In the genomic region with DNA sequence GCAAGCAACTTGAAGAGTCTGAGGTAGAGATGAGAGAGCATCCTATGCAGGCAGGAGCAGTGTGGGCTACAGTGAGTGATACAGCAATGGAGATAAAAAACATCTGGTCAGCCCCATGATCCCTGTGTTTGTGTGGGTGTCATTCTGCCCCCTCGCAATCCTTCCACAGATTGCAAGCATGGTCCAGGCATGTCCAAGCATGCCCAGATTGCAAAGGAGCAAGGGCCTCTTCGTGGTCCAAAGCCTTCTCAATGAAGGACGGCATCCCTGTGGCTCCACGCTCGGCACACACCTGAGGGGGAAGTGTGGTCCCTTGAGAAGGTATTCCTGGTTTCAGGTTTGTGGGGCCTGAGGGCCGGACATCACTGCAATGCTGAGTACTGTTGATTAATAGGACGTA, we compare ENCODE assay signal across 23 mouse cellular contexts.
DNase-seq lines count a peak whose midpoint lies in the region; ATAC-seq and TF ChIP-seq lines count a peak whose summit lies in the region.
"Had no signal": no experiment of that assay in that cellular context is flagged by ENCODE, and none has a peak within 500 bp of the region (broad histone marks: within the 10 kb centered on the region; RNA-seq: fewer than 3 reads in every experiment).

No protein-coding gene starts in this region.

- in situ Hi-C loops in ES-E14 (cut with MboI; ENCODE audit: low sequenced_read_pairs in 2 of 2, unreplicated experiment in 2 of 2), result no loop called here

- TF ChIP-seq CTCF in ES-Bruce4 (IDR thresholded peaks at IDR 0.05; ENCODE audit: low read depth, low read length), result no peak

- no peak for TF ChIP-seq POLR2A in ES-Bruce4 (IDR thresholded peaks at IDR 0.05; ENCODE audit: insufficient read depth, low read length)

- H3K4me1 ChIP-seq in hindbrain, embryonic 10.5 days (replicated peaks), result peaks cover 22% of the 10 kb centered on the region
- H3K4me1 ChIP-seq in hindbrain, embryonic 13.5 days (replicated peaks), result peaks cover 5% of the 10 kb centered on the region; the same call in 1 of the 2 replicates
- peaks cover 2% of the 10 kb centered on the region for H3K4me1 ChIP-seq in ES-Bruce4 (ENCODE audit: control insufficient read depth, insufficient read depth, low read length)
- H3K4me1 ChIP-seq in ES-E14 (ENCODE audit: control insufficient read depth in 2 of 2, insufficient read depth in 2 of 2, low read length in 2 of 2, poor library complexity in 1 of 2), result peaks cover 2 to 16% of the 10 kb centered on the region in 2 experiments; a peak in 3 of 4 replicates
- H3K4me1 ChIP-seq: embryonic facial prominence, embryonic 13.5 days; embryonic facial prominence, embryonic 15.5 days had no signal

- H3K27ac ChIP-seq in hindbrain, embryonic 10.5 days, result peak overlapping the region; percentile 37; the same call in 1 of the 2 replicates
- no peak overlapping the region for H3K27ac ChIP-seq in hindbrain, embryonic 13.5 days
- H3K27ac ChIP-seq in ES-Bruce4 (ENCODE audit: insufficient read depth, low read length) (no peak overlapping the region), ES-E14 (ENCODE audit: insufficient read depth, low read depth, low read length, poor library complexity, severe bottlenecking) (peak overlapping the region; percentile 33; the same call in 1 of the 2 replicates)
- H3K27ac ChIP-seq: embryonic facial prominence, embryonic 13.5 days; embryonic facial prominence, embryonic 15.5 days; forebrain, embryonic 12.5 days had no signal

- no peaks in the 10 kb centered on the region for H3K36me3 ChIP-seq in hindbrain, embryonic 10.5 days
- no peaks in the 10 kb centered on the region for H3K36me3 ChIP-seq in hindbrain, embryonic 13.5 days
- no peaks in the 10 kb centered on the region for H3K36me3 ChIP-seq in ES-Bruce4 (ENCODE audit: control insufficient read depth, insufficient read depth, low read length, poor library complexity, severe bottlenecking)
- H3K36me3 ChIP-seq in ES-E14 (ENCODE audit: control insufficient read depth, insufficient read depth, low read length, poor library complexity, severe bottlenecking), result no peaks in the 10 kb centered on the region
- H3K36me3 ChIP-seq: embryonic facial prominence, embryonic 13.5 days; embryonic facial prominence, embryonic 15.5 days; forebrain, embryonic 12.5 days had no signal

- H3K27me3 ChIP-seq in hindbrain, embryonic 10.5 days (ENCODE audit: insufficient read depth, poor library complexity, severe bottlenecking), result peaks cover 30% of the 10 kb centered on the region
- peaks cover 18% of the 10 kb centered on the region for H3K27me3 ChIP-seq in hindbrain, embryonic 13.5 days
- H3K27me3 ChIP-seq in ES-Bruce4 (ENCODE audit: control insufficient read depth, insufficient read depth, low read length, poor library complexity, severe bottlenecking), result no peaks in the 10 kb centered on the region

- TF ChIP-seq EP300 in ES-Bruce4 (IDR thresholded peaks at IDR 0.05; ENCODE audit: insufficient read depth, low read depth, low read length), result 0 out of 2 replicates have a peak, but pooled peaks have one; percentile 56

- DNase-seq in hindbrain, embryonic 10.5 days (ENCODE audit: low spot score), result no peak
- DNase-seq in ES-E14 (ENCODE audit: low read depth, low spot score), result no peak
- DNase-seq in ZHBTc4 (ENCODE audit: low read depth, low spot score), result peak; percentile 55
- DNase-seq in layer of hippocampus, postnatal 14 days (ENCODE audit: low spot score in 2 of 2), result no peak
- DNase-seq: adrenal gland, adult 2 months; adrenal gland, postnatal 10 days; adrenal gland, postnatal 25 days; cerebellum, adult 11 months; cerebellum, adult 18-20 months; cerebellum, adult 8-10 months; cerebellum, adult 9-11 months; cerebellum, postnatal 14 days; cerebellum, postnatal 36 days; embryo, embryonic 11 days had no signal

- no peak overlapping the region for H3K9ac ChIP-seq in hindbrain, embryonic 13.5 days
- H3K9ac ChIP-seq in ES-Bruce4 (ENCODE audit: low read depth, poor library complexity, severe bottlenecking), result no peak overlapping the region
- H3K9ac ChIP-seq in ES-E14 (ENCODE audit: insufficient read depth, low read depth, low read length, poor library complexity, severe bottlenecking), result no peak overlapping the region
- H3K9ac ChIP-seq: embryonic facial prominence, embryonic 13.5 days; embryonic facial prominence, embryonic 15.5 days; forebrain, embryonic 12.5 days had no signal

- no peak overlapping the region for H3K4me2 ChIP-seq in hindbrain, embryonic 13.5 days
- H3K4me2 ChIP-seq: embryonic facial prominence, embryonic 13.5 days; embryonic facial prominence, embryonic 15.5 days; forebrain, embryonic 12.5 days had no signal

- no peak overlapping the region for H3K4me3 ChIP-seq in hindbrain, embryonic 10.5 days
- no peak overlapping the region for H3K4me3 ChIP-seq in hindbrain, embryonic 13.5 days
- H3K4me3 ChIP-seq in ES-Bruce4 (ENCODE audit: low read depth, low read length), result no peak overlapping the region
- H3K4me3 ChIP-seq in ES-E14 (ENCODE audit: insufficient read depth in 1 of 2, low read depth in 1 of 2, low read length in 2 of 2, poor library complexity in 1 of 2, severe bottlenecking in 1 of 2), result no peak overlapping the region
- H3K4me3 ChIP-seq: embryonic facial prominence, embryonic 13.5 days; embryonic facial prominence, embryonic 15.5 days; erythroblast, embryonic 14.5 days; forebrain, embryonic 12.5 days had no signal

- no peaks in the 10 kb centered on the region for H3K9me3 ChIP-seq in hindbrain, embryonic 10.5 days
- H3K9me3 ChIP-seq in hindbrain, embryonic 13.5 days, result no peaks in the 10 kb centered on the region
- H3K9me3 ChIP-seq in ES-Bruce4 (replicated peaks; ENCODE audit: control insufficient read depth, insufficient read depth, low read length, poor library complexity, severe bottlenecking), result no peaks in the 10 kb centered on the region
- no peaks in the 10 kb centered on the region for H3K9me3 ChIP-seq in ES-E14 (ENCODE audit: control insufficient read depth, insufficient read depth, low read depth, low read length)
- H3K9me3 ChIP-seq: embryonic facial prominence, embryonic 13.5 days; embryonic facial prominence, embryonic 15.5 days; forebrain, embryonic 12.5 days had no signal

- WGBS in hindbrain, embryonic 10.5 days, result 65% methylated on average over 7 of the region's 7 CpGs
- WGBS in hindbrain, embryonic 13.5 days, result 69% methylated on average over 7 of the region's 7 CpGs

- ATAC-seq in hindbrain, embryonic 13.5 days (ENCODE audit: low FRiP score), result no peak
- ATAC-seq in granulocyte monocyte progenitor cell, adult 5-6 weeks (replicated peaks; ENCODE audit: poor library complexity, severe bottlenecking), result no peak
- ATAC-seq: forebrain, embryonic 14.5 days; forebrain, embryonic 16.5 days had no signal

TF ChIP-seq in ES-E14, 5 proteins besides CTCF, POLR2A, EP300 and RAD21:
- TF ChIP-seq ZNF384 (IDR thresholded peaks at IDR 0.05; ENCODE audit: low read depth, low read length) (no peak), HCFC1 (IDR thresholded peaks at IDR 0.05; ENCODE audit: borderline replicate concordance, insufficient read depth, low read length) (no peak), ZC3H11A (IDR thresholded peaks at IDR 0.05; ENCODE audit: borderline replicate concordance, low read depth, low read length) (no peak), MAFK (IDR thresholded peaks at IDR 0.05; ENCODE audit: insufficient read depth, low read depth, low read length) (no peak), CHD2 (IDR thresholded peaks at IDR 0.05; ENCODE audit: low read depth, low read length) (no peak)

Comparison
In these comparisons a context has a peak if more than half of its experiments do, and no peak if none do; other contexts are left out.
1. H3K27ac ChIP-seq: peak in hindbrain, embryonic 10.5 days (single experiment) and ES-E14 (single experiment); none in hindbrain, embryonic 13.5 days (single experiment) and ES-Bruce4 (single experiment).